Mouse (Mus musculus) gastrocnemius, postnatal 36 days (tissue): ENCODE results near the gene Gm11758. TPM values are rescaled to one million over a fixed set of nuclear protein-coding genes. Genes with fewer than 3 reads are reported as not detected.
"Not testable (repeated sequence)": the region's sequence is repeated elsewhere in the genome, so short reads cannot be mapped to it uniquely, and the experiment has no call there.

Experiments used
- DNase-seq, 2 experiments: peaks; one replicate each; pipeline ENCODE4 v3.0.0; 2022
- intact Hi-C: fragments of 180-260 bp; cut with DNase I; formaldehyde crosslinking; loops from one replicate; pipeline ENCODE4 v1.15.1; 2025
- long read RNA-seq, 2 experiments: library from polyadenylated mRNA; stranded (forward); transcript quantifications; one replicate each; pipeline ENCODE4 v2.0.0; 2021
- total RNA-seq, 2 experiments: library from RNA; stranded (reverse); gene quantifications; 2 replicates each; pipeline ENCODE4 v1.2.3; 2021

Gm11758 gene
- not detected for total RNA-seq
- long read RNA-seq, experiment 1 = 0 reads
- long read RNA-seq, experiment 2 = 0 reads

- intact Hi-C loops, DNase-seq: not testable (repeated sequence)
Measured at GRCm38 (mm10) chr4:73876166-73876565, at the start of gene Gm11758. Gene Gm11758 (minus strand): TSS chr4:73876266.

- intact Hi-C loops = not testable (repeated sequence)
Measured at GRCm38 (mm10) chr4:73920660-73921059, 44.6 kb upstream of the Gm11758 start, which contains the start of gene Gm11756. Gene Gm11756 (minus strand): TSS chr4:73920760.

GRCm38 (mm10) chr4:73905853-73906252, 29.8 kb upstream of the Gm11758 start, which contains the start of gene Gm13871:
Gene Gm13871 (minus strand): TSS chr4:73905953.
- intact Hi-C loops, DNase-seq: not testable (repeated sequence)

More at GRCm38 (mm10) chr4:73920660-73921059, 44.6 kb upstream of the Gm11758 start, which contains the start of gene Gm11756:
- not testable (repeated sequence) for DNase-seq

- intact Hi-C loops, DNase-seq: not testable (repeated sequence)
Measured at GRCm38 (mm10) chr4:73891012-73891411, 14.9 kb upstream of the Gm11758 start, which contains the start of gene Gm11757. Gene Gm11757 (minus strand): TSS chr4:73891112.

GRCm38 (mm10) chr4:73826587-73826986, 49.5 kb downstream of the Gm11758 start:
- DNase-seq = no peak
- intact Hi-C loops = no loop called here

Other genes with a start within 250 kb of the Gm11758 start
- not detected for gene Gm11236, start 238.1 kb downstream of the Gm11758 start, total RNA-seq
- gene Gm11239, start 207.9 kb downstream of the Gm11758 start, total RNA-seq = not detected
- not detected for gene Gm428, start 192.8 kb downstream of the Gm11758 start, total RNA-seq
- not detected for gene Rasef, start 85.3 kb downstream of the Gm11758 start, total RNA-seq
- not detected for gene Gm11757, start 14.8 kb upstream of the Gm11758 start, total RNA-seq
- gene Gm13871, start 29.7 kb upstream of the Gm11758 start, total RNA-seq = not detected
- gene Gm11756, start 44.5 kb upstream of the Gm11758 start, total RNA-seq = 1 to 10 TPM in 1 of 2 experiments, under 1 TPM in 1; 0.84 to 1.1 TPM
- gene 2310002L09Rik, start 74.6 kb upstream of the Gm11758 start, total RNA-seq = 100 to 1,000 TPM in 1 of 2 experiments, 10 to 100 TPM in 1; 85.8 to 106 TPM
- under 1 TPM; 0.22 to 0.31 TPM for gene Frmd3, start 137.2 kb upstream of the Gm11758 start, total RNA-seq